Mouse (Mus musculus) ES-CJ7 (cell line): ENCODE data around the gene Inip.
"Not testable (repeated sequence)": the region's sequence is repeated elsewhere in the genome, so short reads cannot be mapped to it uniquely, and the experiment has no call there.

ENCODE experiments used
- DNase-seq: peaks from one replicate; pipeline ENCODE4 v3.0.0; 2011; ENCODE audit warnings: low read depth, low spot score

Gene Inip

DNA sequence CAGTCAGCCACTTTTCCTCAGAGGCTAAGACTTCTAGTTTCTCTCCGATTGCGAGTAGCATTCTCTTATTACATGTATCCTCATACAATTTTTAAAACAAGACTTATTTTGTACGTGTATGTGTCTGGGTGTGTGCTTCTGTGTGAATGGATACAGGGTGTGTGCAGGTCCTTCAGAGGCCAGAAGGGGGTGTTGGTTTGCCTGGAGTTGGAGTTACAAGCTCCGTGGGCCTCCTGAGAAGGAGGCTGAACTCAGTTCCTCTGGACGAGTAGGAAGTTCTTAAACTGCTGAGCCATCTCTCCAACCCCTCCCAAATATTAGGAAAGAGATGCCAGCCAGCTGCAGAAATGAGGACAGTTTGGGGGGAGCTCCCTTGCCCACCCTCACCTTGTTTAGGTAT lies 7.0 kb upstream of the Inip start:
- DNase-seq, result peak; percentile 42

DNA sequence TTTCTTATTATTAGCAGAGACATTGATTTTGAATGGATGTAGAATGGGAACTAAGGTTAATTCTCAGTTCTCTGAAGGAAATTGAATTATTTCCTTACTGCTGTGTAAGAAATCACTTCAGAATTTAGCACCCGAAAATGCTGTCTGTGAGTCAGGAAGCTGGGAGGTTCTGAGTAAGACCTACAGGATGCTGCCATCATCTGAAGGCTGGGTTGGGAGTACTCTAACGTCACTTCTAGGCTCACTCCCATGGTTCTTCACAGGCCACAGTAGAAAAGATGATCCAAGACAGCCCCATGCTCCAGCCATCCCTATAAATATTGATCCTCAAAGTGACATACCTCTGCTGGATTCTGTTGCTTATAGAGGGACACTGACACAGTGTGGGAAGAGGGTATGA lies 6.1 kb upstream of the Inip start:
- no peak for DNase-seq

DNA sequence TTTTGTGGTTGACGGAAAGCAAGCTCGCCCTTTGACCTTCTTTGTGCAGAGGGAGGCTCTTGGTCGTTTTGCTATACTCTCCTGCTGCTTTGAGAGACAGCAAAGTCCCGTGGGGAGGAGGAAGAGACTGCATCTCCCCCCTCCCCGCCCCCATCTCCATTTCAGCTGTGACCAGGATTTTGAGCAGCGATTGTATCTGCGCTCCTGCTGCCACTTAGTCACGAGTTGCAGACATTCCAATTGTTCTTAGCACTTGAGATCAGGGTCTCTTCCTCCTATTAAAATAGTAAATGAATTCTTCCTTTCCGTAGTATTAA lies 5.4 kb upstream of the Inip start:
- DNase-seq, result no peak

DNA sequence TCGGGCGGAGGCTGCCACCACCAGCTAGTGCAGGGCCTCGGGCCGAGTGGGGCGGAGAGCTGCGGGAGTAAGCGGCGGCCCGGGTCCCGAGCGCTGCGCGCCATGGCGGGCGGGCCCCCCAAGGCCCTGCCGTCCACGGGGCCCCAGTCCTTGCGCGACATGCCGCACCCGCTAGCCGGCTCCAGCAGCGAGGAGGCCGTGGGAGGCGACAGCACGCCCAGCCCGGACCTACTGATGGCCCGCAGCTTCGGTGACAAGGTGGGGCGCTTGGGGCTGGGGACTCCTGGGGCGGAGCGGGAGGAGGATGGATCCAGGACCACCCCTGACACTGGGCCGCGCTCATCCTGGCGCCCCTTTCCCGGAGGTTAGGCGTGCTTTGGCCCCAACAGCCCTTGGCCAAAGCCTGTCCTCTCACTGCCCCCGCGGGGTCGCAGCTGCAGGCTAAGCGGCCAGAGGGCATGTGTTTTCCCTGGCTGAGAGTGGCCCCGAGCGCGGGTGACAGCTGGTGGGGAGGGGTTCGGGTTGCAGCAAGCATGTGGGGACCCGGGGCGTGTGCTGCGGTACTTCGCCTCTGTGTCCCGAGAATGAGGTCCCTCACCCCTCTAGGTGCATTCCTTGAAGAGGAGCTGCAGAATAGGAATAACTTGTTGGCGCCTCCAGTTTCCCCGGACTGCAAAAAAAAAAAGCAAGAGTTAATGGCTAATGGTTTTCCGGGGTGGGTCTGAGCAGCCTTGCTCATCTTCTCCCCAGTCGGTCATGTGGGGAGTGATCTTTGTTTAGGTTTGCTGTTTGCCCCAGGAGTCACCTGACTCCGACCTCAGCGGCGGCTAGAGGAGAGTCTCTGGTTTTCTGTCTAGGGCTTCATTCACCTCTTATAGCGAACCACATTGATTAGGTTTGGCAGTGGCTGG lies 4.8 kb upstream of the Inip start:
- peak; percentile 64 for DNase-seq

DNA sequence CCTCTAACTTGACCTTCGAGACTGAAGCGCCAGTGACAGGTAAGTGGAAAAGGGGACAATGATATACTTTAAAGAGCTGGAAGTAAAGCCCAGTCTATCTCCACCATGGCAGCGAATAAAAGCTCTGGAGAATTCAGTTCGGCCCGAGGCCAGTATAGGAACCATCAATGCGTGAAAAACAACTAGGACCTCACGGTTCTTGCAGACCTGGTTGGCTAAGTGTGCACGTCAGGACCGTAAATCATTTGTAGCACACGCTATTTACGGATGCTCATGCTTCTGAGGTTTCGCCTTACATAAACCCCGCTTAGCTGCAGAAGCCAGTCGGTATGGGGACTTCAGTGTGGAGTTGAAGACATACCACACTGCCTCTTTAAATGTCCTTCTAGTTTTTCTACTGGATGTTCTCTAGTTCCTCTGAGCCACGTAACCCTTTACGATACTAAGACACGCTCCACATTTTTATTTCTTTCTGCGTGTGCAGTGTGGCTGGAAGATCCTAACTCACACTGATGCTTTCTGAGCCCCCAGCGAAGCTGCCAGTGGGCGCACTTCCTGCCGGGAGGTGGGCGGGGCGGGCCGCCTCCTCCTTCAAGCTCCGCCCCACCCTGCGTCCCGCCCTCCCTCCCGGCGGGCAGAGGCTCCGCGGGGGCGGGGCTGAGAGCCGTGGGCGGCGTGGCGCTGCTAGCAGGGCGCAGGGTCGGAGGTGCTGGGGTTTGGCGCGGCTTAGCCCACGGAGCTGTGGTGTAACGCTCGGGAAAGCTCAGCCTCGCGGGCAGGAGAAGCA lies 4.0 kb upstream of the Inip start, which contains the start of gene Snx30:
Gene Snx30 (plus strand): TSS at position 660 of the 787 bp plus-strand sequence.
- peak; percentile 76 for DNase-seq

- DNase-seq, result no peak
Measured at GRCm38 (mm10) chr4:59804754-59805153, 3.4 kb upstream of the Inip start.

DNA sequence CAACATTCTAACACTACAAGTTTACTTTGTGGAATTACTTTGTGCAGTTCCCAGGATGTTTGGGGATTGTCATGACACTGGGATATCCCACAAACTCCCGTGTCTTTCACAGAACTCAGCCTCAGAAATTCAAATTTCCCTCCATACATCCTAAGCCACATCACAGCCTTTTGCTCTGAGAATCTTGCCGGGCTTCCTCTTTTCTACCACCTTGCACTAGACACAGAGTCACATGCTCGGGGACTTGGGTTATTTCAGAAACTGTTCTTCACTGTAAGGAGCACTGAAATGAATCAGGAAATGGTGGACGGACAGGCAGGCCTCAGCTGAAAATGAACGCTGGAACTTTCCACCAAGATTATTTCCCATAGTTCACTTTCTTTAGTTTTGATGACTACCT lies 2.0 kb upstream of the Inip start:
- DNase-seq, result no peak

DNA sequence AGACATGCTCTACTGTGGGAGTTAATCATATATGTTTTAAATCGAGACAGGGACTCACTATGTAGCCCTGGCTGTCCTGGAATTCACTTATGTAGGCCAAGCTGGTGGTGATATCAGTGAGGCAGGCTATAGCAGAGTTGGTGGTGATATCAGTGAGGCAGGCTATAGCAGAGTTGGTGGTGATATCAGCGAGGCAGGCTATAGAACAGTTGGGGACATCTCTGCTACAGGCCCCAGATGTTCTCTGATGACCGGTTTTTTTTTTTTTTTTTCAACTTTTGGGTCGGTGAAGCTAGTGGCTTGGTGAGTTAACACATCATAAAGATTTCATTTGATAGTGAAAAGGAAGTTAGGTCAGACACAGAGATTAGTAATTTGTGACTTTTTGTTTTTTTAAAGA lies 1.4 kb upstream of the Inip start:
- DNase-seq, result no peak

GRCm38 (mm10) chr4:59802107-59802506 lies 718 bp upstream of the Inip start:
- DNase-seq, result no peak

GRCm38 (mm10) chr4:59800181-59800580 lies 1.2 kb downstream of the Inip start:
- no peak for DNase-seq

- no peak for DNase-seq
Measured at GRCm38 (mm10) chr4:59795788-59796455, 5.5 kb downstream of the Inip start.

DNA sequence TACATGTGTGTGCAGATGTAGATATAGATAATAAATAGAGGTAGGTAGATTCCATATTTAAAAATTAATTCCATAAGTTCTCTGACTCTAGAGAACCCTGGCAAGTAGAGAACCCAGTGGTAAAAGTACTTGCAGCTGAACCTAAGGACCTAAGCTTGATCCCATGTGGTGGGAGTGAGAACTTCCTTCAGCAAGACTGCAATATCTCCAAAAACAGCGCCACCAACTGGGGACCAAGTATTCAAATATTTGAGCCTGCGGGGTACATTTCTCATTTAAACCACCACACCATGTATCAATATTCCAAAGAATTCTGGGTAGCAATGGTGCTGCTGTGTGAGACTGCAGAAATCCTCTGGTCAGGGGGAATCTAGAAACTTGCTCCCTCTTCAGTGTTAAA lies 7.3 kb downstream of the Inip start:
- DNase-seq, result peak; percentile 57

GRCm38 (mm10) chr4:59793626-59794025 lies 7.8 kb downstream of the Inip start:
- DNase-seq, result not testable (repeated sequence)

DNA sequence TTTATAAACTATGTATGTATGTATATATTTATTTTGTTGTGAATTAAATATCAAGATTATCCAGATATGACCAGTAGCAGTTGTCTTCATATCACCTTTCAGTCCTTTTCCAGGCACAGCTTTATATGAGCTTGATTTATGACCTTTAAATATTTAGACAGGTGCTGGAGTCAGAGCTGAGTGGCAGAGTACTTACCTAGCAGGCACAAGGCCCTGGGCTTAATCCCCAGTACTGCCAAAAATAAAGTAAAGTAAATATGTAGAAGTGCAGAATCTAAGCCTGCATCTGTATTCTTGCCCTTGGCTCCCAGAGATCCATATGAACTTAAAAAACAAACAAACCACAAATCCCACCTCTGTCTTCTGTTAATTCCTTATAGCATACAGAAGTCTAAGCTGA lies 12.4 kb downstream of the Inip start:
- no peak for DNase-seq

DNA sequence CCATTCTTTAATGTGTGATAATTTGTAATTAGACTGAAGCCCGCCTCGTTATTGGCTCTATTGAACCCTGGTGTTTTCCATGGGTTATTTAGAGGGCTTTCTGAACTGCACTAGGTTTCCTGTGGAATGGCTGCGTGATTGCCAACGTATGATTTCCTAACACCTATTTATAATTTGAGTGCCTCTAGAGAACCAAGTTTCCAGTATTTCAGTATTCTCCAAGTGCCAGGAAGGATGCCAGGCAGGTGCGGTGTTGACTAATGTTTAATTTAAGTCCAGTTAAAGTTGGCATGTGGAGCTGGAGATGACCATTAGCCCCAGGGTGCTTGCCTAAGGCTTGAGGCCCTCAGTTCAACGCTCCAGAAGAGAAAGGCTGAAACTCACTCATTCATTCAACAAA lies 14.3 kb downstream of the Inip start:
- DNase-seq, result no peak

GRCm38 (mm10) chr4:59786661-59787060 lies 14.7 kb downstream of the Inip start:
- peak; percentile 48 for DNase-seq

DNA sequence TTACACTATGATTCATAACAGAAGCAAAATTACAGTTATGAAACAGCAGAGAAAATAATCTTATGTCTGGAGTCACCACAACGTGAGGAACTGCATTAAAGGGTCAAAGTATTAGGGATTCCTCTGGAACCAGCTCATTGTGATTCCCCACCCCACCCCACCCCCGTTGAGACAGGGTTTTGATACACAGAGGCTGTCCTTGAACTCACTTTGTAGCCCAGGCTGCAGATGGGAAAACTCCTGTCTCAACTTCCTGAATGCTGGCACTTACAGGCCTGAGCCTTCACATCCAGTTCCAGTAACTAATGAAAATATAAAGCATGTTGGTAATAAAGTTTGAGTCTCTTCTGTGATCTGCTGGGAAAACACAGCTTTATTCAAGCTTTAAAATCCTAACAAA lies 16.0 kb downstream of the Inip start:
- DNase-seq, result peak; percentile 50

DNA sequence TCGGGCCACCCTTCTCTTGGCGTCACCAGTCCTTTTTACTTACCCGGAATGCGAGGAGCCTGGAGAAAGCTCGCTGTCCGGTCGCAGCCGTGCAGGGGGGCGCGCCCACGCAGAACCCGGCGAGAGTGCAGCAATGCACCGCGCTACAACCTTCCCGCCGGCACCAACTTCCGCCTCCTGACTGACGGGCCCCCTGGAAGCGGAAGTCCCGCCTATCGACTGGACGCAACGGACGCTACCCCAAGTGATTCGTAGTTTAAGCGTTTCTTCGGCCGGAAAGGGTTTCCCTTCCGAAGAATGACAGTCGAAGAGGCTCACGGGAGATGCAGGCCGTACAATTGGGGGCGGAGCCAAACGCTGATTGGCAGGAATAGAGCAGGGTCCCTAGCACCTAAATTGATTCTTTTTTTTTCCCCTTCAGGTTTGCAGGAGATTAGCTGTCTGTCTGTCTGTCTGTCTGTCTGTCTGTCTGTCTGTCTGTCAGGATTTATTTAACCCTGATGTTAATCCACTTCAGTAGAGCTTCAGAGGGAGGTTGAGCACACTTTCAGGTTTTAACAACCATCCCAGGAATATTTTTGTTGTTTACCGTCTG lies 17.6 kb downstream of the Inip start:
- peak; percentile 98 for DNase-seq

GRCm38 (mm10) chr4:59782853-59783684 lies 18.3 kb downstream of the Inip start:
- DNase-seq, result peak; percentile 56

DNA sequence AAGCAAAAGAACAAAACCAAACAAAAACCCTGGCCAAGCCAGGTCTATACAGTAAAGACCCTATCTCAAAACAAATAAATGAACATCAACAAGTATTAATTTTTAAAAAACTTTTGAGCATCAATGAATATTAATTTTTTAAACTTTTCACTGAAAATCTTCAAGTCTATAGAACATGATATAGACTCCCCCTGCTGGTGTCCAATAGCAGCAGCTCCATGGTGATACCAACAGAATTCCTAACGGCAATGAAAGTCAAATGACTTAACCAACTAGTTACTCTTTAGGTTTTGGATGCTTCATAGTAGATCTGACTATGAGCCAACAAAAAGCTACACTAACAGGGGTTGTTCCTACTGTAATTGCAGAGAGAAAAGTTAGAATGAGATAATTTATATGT lies 20.8 kb downstream of the Inip start:
- peak; percentile 42 for DNase-seq

DNA sequence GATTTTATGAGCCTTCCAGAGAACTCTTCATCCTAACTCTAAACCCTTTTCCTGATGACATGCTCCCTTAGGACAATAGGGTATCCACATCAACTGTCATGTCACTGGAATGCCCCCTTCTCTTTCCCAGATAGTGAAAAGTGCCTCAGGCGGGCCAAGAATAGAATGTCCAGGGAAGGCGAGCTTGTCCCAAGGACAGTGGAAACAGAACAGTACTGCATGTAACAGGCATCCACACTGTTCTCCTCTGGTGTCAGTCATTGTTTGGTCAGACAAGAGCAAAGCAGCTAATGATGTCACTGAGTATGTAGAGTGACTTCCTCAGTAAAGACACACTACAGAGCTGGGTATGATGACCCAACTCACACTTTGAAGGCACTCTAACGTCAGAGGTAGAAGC lies 23.6 kb downstream of the Inip start:
- no peak for DNase-seq
